Mouse (Mus musculus) cerebellum, adult 11 months (tissue): ENCODE data around the gene Ramac.

Experiments
- DNase-seq: peaks from one replicate; pipeline ENCODE4 v3.0.0; 2022

Ramac gene

DNA sequence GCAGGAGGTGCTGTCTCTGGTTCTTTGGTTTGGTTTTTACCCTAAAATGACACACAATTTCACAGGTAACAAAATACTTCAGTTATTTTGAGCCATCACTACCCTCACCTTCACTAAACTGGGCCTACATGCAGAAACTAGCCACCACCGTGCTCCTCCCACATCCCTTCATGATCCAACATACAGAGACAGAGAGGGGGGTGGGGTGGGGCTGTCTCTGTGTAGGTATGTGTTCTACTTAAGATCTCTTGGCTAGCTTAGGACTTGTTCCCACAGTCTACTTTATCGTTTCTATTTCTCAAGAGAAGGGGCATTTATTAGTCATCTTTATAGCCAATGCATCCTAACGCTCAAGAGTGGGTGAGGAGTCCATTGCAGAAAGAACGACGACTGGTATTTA lies 25.8 kb downstream of the Ramac start:
- no peak for DNase-seq

DNA sequence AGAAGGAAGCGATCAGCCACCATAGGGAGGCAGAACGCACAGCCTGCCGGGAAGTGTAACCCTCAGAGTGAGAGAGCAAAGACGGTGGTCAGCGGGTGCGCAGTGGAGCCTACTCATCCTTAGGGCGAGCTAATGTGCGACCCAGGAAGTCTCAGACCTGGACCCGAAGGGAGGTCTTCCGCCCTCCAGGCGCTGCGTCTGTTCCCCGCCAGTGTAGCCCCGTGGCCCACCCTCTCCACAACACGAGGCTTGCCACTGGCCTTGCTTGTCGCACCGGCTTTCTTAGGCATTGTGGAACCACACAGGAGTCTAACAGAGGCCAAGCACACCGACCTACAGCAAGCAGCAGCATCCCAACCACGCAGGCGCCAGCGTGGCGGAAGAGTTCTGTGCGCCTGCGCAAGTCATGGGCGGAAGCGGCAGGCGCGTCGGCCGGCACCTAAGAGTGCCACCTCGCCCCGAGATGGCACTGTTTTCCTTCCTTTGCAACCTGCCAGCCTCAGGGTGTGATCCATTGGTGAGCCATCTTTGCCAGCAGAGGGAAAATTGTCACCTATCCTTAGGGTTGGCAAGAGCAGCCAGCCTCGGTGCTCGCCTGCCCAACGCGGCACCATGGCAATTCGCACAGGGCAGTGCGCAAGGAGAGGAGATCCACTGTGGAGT lies 26.5 kb downstream of the Ramac start, which contains the start of gene 3110040N11Rik:
Gene 3110040N11Rik (minus strand): TSS at position 384 of the 663 bp plus-strand sequence.
- DNase-seq: peak; percentile 85

- DNase-seq: no peak
Observed at GRCm38 (mm10) chr7:81806067-81806466, 43.3 kb downstream of the Ramac start.
